In the genomic region with DNA sequence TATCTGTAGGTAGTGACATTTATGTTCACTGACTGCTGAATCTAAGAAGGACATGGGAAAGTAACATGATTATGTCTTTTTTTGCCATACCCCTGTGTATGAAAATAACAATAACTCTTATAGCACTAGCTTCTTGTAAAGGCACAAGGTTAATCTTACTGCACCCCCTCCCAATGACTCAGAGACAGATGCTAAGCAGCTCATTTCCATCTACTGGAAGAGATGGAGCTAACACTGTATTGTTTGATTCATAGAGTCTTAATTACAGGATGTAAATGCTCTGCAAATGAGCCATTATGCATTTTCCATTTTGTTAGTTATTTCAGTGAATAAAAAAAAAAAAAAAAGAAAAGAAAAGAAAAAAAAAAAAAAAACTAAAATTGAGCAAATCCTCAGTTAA, we compare ENCODE assay signal across 23 mouse cellular contexts.
DNase-seq lines count a peak whose midpoint lies in the region; ATAC-seq and TF ChIP-seq lines count a peak whose summit lies in the region.
"Had no signal": no experiment of that assay in that cellular context is flagged by ENCODE, and none has a peak within 500 bp of the region (broad histone marks: within the 10 kb centered on the region; RNA-seq: fewer than 3 reads in every experiment).

No protein-coding gene starts in this region.

- TF ChIP-seq POLR2A in brain, embryonic 14.5 days (IDR thresholded peaks at IDR 0.05; ENCODE audit: borderline replicate concordance, extremely low read depth, insufficient read depth, insufficient read length, poor library complexity, severe bottlenecking): no peak

- no peak for TF ChIP-seq CTCF in brain, embryonic 14.5 days (IDR thresholded peaks at IDR 0.05; ENCODE audit: borderline replicate concordance, extremely low read depth, insufficient read depth, insufficient read length)
- no peak for TF ChIP-seq CTCF in forebrain, postnatal 0 days (IDR thresholded peaks at IDR 0.05; ENCODE audit: low read depth)

- H3K4me2 ChIP-seq in forebrain, embryonic 15.5 days (replicated peaks): no peak overlapping the region
- H3K4me2 ChIP-seq in forebrain, embryonic 12.5 days: no peak overlapping the region
- no peak overlapping the region for H3K4me2 ChIP-seq in forebrain, postnatal 0 days (ENCODE audit: low read depth)
- no peak overlapping the region for H3K4me2 ChIP-seq in intestine, embryonic 15.5 days (replicated peaks)
- H3K4me2 ChIP-seq: embryonic facial prominence, embryonic 12.5 days; embryonic facial prominence, embryonic 15.5 days; heart, embryonic 11.5 days; hindbrain, embryonic 12.5 days; hindbrain, embryonic 15.5 days had no signal

- H3K9me3 ChIP-seq in forebrain, embryonic 15.5 days: no peaks in the 10 kb centered on the region
- no peaks in the 10 kb centered on the region for H3K9me3 ChIP-seq in forebrain, embryonic 12.5 days
- no peaks in the 10 kb centered on the region for H3K9me3 ChIP-seq in forebrain, postnatal 0 days (ENCODE audit: low read length)
- no peaks in the 10 kb centered on the region for H3K9me3 ChIP-seq in intestine, embryonic 15.5 days
- H3K9me3 ChIP-seq in heart, embryonic 10.5 days: no peaks in the 10 kb centered on the region
- H3K9me3 ChIP-seq: embryonic facial prominence, embryonic 12.5 days; embryonic facial prominence, embryonic 15.5 days; hindbrain, embryonic 12.5 days; hindbrain, embryonic 15.5 days had no signal

- no peak overlapping the region for H3K27ac ChIP-seq in forebrain, embryonic 15.5 days (replicated peaks)
- no peak overlapping the region for H3K27ac ChIP-seq in forebrain, embryonic 12.5 days
- no peak overlapping the region for H3K27ac ChIP-seq in forebrain, postnatal 0 days (ENCODE audit: low read depth, low read length)
- no peak overlapping the region for H3K27ac ChIP-seq in intestine, embryonic 15.5 days
- H3K27ac ChIP-seq in heart, embryonic 10.5 days: no peak overlapping the region
- H3K27ac ChIP-seq: embryonic facial prominence, embryonic 12.5 days; embryonic facial prominence, embryonic 15.5 days; heart, adult 2 months; hindbrain, embryonic 12.5 days; hindbrain, embryonic 15.5 days had no signal

- peak; percentile 24 for DNase-seq in NIH3T3 (ENCODE audit: low read depth)
- DNase-seq in brain, embryonic 14.5 days (ENCODE audit: low read depth): peak; percentile 74
- peak; percentile 12 for DNase-seq in forebrain, postnatal 0 days
- DNase-seq in ovary, postnatal 10 days (ENCODE audit: low spot score): no peak
- no peak for DNase-seq in heart, embryonic 10.5 days (ENCODE audit: low spot score)
- DNase-seq: adrenal gland, postnatal 10 days; adrenal gland, postnatal 36 days; cerebellum, adult 18-20 months; cerebellum, adult 9-11 months; cerebellum, postnatal 25 days; gastrocnemius, postnatal 10 days; gastrocnemius, postnatal 36 days; heart, adult 2 months; kidney, adult 18-20 months had no signal

- no peaks in the 10 kb centered on the region for H3K36me3 ChIP-seq in forebrain, embryonic 15.5 days
- no peaks in the 10 kb centered on the region for H3K36me3 ChIP-seq in forebrain, embryonic 12.5 days (replicated peaks)
- no peaks in the 10 kb centered on the region for H3K36me3 ChIP-seq in forebrain, postnatal 0 days (ENCODE audit: insufficient read depth)
- no peaks in the 10 kb centered on the region for H3K36me3 ChIP-seq in intestine, embryonic 15.5 days
- no peaks in the 10 kb centered on the region for H3K36me3 ChIP-seq in heart, embryonic 10.5 days
- H3K36me3 ChIP-seq: embryonic facial prominence, embryonic 12.5 days; embryonic facial prominence, embryonic 15.5 days; hindbrain, embryonic 12.5 days; hindbrain, embryonic 15.5 days had no signal

- no peaks in the 10 kb centered on the region for H3K27me3 ChIP-seq in forebrain, embryonic 15.5 days
- no peaks in the 10 kb centered on the region for H3K27me3 ChIP-seq in forebrain, embryonic 12.5 days
- no peaks in the 10 kb centered on the region for H3K27me3 ChIP-seq in forebrain, postnatal 0 days (ENCODE audit: insufficient read depth, low read length)
- H3K27me3 ChIP-seq in intestine, embryonic 15.5 days (replicated peaks): no peaks in the 10 kb centered on the region
- H3K27me3 ChIP-seq in heart, embryonic 10.5 days (ENCODE audit: insufficient read depth, poor library complexity, severe bottlenecking): no peaks in the 10 kb centered on the region
- H3K27me3 ChIP-seq: embryonic facial prominence, embryonic 12.5 days; embryonic facial prominence, embryonic 15.5 days; hindbrain, embryonic 12.5 days; hindbrain, embryonic 15.5 days; Patski had no signal

- no peak overlapping the region for H3K4me3 ChIP-seq in forebrain, embryonic 15.5 days
- no peak overlapping the region for H3K4me3 ChIP-seq in forebrain, embryonic 12.5 days (replicated peaks)
- H3K4me3 ChIP-seq in forebrain, postnatal 0 days (ENCODE audit: low read depth, low read length): no peak overlapping the region
- H3K4me3 ChIP-seq in intestine, embryonic 15.5 days (replicated peaks): no peak overlapping the region
- H3K4me3 ChIP-seq in heart, embryonic 10.5 days: no peak overlapping the region
- H3K4me3 ChIP-seq: embryonic facial prominence, embryonic 12.5 days; embryonic facial prominence, embryonic 15.5 days; heart, adult 2 months; hindbrain, embryonic 12.5 days; hindbrain, embryonic 15.5 days had no signal

- H3K9ac ChIP-seq in forebrain, embryonic 15.5 days (replicated peaks): no peak overlapping the region
- H3K9ac ChIP-seq in forebrain, embryonic 12.5 days: no peak overlapping the region
- H3K9ac ChIP-seq in forebrain, postnatal 0 days: no peak overlapping the region
- no peak overlapping the region for H3K9ac ChIP-seq in intestine, embryonic 15.5 days
- H3K9ac ChIP-seq: embryonic facial prominence, embryonic 12.5 days; embryonic facial prominence, embryonic 15.5 days; hindbrain, embryonic 12.5 days; hindbrain, embryonic 15.5 days had no signal

- H3K4me1 ChIP-seq in forebrain, embryonic 15.5 days: no peaks in the 10 kb centered on the region
- no peaks in the 10 kb centered on the region for H3K4me1 ChIP-seq in forebrain, embryonic 12.5 days
- no peaks in the 10 kb centered on the region for H3K4me1 ChIP-seq in forebrain, postnatal 0 days (ENCODE audit: insufficient read depth)
- H3K4me1 ChIP-seq in intestine, embryonic 15.5 days (replicated peaks): no peaks in the 10 kb centered on the region
- H3K4me1 ChIP-seq in heart, embryonic 10.5 days: no peaks in the 10 kb centered on the region
- H3K4me1 ChIP-seq: embryonic facial prominence, embryonic 12.5 days; embryonic facial prominence, embryonic 15.5 days; hindbrain, embryonic 12.5 days; hindbrain, embryonic 15.5 days had no signal

- ATAC-seq in forebrain, embryonic 15.5 days (replicated peaks): peak; percentile 66; the same call in 1 of the 2 replicates
- no peak for ATAC-seq in forebrain, embryonic 12.5 days (ENCODE audit: low FRiP score)
- ATAC-seq in forebrain, postnatal 0 days: peak; percentile 67; the same call in 1 of the 2 replicates
- ATAC-seq in intestine, embryonic 15.5 days: no peak
- ATAC-seq: Patski had no signal

Comparison
In these comparisons a context has a peak if more than half of its experiments do, and no peak if none do; other contexts are left out.
1. ATAC-seq: peak in forebrain, embryonic 15.5 days (single experiment) and forebrain, postnatal 0 days (single experiment); none in forebrain, embryonic 12.5 days (single experiment) and intestine, embryonic 15.5 days (single experiment).
2. DNase-seq: peak in NIH3T3 (single experiment), brain, embryonic 14.5 days (single experiment) and forebrain, postnatal 0 days (single experiment); none in ovary, postnatal 10 days (single experiment) and heart, embryonic 10.5 days (single experiment).